Mouse (Mus musculus) cerebellum, adult (tissue): ENCODE measurements at regions not wholly inside any gene's neighbourhood (a gene's known extent, or its start where the extent isn't known, plus 50 kb on each side); places are given as distances from the start of the nearest gene placed in this dataset.

Experiments
- ATAC-seq: cut with Nextera tagmentation; 2 replicates; pipeline ENCODE4 v1.9.2; 2017; ENCODE audit warnings: mild to moderate bottlenecking, moderate library complexity, mixed read lengths; ENCODE audit not compliant: insufficient number of reproducible peaks, low FRiP score, low TSS enrichment

DNA sequence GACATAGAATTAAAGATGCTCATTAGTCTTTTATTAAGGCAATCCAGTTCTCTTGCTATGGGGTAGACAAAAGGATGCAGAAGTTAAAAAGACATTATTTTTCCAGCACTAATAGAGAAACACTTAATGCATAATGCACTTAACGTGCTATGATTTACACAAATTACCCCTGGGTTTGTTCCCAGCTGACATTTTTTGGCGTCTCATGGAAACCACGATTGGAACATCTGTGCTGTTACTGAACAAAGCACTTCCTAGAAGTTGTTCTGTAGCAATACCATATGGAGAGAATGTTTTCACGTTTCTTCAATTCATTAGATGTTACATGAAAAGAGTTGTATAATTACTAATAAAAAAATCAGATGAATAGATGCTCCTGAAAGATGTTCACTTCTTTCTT lies 635.2 kb downstream of the Gm597 start:
- ATAC-seq = no peak

DNA sequence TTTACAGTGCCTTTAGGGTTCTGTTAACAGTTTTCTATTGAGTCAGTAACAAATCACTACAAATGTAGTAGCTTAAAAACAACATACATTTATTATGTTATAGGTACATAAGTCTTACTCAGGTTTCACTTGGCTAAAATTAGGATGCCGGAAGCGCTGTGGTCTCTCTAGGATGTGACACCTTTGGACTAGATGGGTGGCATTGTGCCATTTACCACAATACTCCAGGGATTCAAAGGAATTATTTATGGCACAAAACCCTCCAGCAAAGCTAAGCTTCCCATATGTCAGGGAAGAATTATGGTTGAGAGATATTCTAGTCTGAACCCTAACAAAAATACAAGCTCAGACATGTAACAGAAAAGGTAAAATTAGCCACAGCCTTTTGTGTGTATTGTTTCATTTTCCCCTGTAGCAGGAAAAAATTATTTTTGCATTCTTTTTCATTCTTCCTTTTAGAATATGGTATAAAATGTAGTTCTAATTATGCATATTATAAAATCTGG lies 678.0 kb downstream of the Gm597 start:
- peak; percentile 92 for ATAC-seq

DNA sequence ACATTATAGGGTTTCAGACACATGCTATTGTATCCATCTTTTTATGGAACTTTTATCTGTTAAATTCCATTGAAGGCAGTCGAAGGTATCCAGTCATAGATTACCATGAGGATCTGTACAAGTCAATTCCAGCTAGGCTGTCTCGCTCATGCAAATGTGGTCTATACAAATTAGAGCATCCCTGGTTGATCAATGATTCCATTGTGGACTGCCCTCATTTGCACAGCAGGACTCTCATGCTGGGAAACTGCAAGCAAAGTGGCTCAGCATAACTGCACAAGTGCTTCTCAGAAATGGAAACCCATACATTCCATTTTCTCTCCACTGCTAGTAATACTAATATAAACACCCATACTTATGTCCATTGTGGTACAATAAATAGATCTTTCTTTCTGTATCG lies 695.6 kb downstream of the Gm597 start:
- no peak for ATAC-seq

DNA sequence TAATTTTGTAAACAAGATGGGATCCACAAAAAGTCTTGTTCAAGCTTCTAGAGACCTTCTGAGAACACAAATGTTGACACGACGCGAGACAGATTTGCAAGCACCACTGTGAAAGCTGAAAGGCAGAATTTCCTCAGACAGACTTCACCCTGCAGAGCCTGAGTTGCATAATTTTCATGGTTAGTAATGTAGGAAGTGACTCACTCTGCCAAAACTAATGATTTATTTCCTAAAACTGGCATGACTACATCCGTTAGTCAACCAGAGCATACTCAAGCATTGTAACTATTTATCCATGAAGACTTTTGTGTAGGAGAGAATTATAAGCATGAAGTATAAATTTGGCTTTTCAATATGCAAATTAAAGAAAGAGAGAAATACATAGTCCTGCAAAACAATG lies 726.1 kb downstream of the Gm597 start:
- no peak for ATAC-seq

DNA sequence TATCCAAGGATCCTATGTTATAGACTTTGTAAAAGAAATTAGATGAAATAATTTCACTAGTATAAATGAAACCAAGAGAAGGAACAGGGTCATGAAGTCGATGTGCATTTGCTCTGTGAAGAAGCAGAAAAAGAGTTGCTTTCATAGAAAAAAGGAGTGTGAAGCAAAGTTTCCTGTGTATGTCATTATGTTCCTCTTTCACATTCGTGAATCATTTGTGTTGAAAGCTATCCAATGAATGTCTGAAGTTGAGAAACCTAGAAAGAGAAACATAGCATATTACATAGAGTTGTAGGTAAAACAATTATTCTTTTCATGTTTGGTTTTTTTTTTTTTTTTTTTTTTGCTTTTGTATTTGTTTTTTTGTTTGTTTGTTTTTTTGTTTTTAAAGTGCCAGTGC lies 732.1 kb downstream of the Gm597 start:
- no peak for ATAC-seq

DNA sequence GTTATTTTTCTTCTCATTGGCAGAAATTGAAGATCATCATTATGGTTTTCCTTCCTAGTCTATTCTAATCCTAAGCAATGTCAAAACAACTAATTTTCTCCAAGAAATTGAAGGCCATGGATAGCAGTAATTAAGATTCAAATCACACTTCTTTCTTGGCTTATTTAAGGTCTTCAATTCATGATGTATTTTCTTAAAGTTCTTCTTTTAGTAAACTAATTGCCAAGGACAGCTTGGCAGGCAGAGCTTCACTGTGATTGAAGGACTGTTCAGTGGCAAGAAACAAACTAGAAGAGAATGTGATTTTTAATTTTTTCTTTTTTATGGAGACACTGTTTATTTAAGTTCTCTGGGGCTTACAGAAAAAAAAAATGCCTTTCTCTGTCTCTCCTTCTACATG lies 732.7 kb downstream of the Gm597 start:
- ATAC-seq = no peak

DNA sequence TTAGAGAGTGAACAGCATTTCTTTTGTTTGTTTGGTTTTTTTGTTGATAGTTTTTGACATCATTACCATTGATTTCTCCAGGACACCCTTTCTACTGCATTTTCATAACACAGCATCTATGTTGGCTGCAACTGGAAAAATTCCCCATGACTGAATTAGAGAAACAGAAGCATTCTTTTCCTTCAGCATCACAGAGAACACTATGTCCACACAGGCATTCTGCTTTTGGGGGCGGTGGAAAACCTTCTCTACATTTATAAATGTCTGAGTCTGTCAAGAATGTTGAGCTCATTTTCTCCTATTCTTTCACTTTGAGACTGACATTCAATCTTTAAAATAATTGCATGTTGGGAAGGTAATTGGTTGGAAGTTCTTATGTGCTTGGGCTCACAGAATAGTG lies 734.4 kb downstream of the Gm597 start:
- ATAC-seq = no peak

DNA sequence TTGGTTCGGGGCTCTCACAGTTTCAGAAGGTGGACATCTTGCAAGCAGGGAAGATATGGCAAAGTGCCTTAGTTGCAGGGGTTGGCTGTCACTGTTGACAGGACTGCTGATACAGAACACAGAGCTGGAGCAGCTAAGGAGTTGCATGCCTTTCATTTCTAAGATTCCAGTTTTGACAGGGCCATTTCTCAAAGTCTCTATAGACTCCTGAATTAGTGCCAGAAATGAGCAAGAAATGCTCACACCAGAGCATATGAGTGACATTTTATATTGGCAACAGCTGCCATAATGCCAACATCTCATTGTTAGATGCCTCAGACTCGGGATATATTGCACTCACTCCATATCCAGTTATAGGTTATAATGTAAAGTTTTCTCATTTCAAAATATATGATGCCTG lies 754.3 kb downstream of the Gm597 start:
- no peak for ATAC-seq

DNA sequence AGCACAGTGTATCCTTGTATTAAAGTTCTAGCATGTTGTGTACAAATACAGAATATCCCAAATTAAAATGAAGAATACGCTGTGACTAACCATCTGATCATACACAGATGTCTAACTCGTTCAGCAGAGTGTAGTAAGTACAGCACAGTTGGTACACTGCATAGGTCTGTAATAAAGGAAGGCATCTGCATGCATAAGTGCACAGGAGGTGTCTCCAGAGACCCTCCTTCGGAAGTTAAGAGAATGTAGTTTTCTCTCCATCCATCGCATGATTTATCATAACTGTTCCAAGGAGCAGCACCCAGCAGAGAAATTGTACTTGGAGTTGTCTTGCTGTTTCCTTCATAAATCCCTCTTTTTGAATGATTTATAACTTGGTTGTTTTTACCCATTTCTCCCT lies 781.6 kb downstream of the Gm597 start:
- ATAC-seq = no peak

DNA sequence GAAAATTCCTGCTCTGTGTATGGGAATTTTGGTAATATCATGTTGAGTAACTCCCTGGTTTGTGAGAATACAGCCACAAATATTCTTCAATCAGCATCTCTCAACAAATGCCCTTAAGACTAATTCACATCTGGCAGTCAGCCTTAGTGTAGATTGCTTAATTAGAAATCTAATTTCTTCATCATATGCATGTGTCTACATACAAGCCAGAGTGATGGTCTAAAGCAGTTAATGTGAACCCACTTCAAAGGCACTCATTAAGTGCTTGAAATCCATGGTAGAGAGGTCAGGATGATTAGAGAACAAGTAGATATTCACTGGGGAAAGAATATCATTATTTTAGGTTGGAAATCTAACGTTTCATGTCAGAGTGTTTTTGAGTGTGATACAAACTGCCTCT lies 816.7 kb downstream of the Gm597 start:
- ATAC-seq = no peak
